Mouse (Mus musculus) olfactory bulb, adult 2 months (tissue): ENCODE measurements around the gene Olfr1410. TPM values are rescaled to one million over a fixed set of nuclear protein-coding genes. Genes with fewer than 3 reads are reported as not detected.

Experiments used
- H3K27ac ChIP-seq: fragments of 200-500 bp; 2 replicates; pipeline ENCODE4 v1.5.1; 2012; ENCODE audit warnings: low read depth, low read length; ENCODE audit not compliant: insufficient read depth
- H3K4me1 ChIP-seq: fragments of 200-500 bp; 2 replicates; pipeline ENCODE4 v1.6.1; 2012; ENCODE audit warnings: low read length; ENCODE audit not compliant: control insufficient read depth, insufficient read depth
- H3K4me3 ChIP-seq: fragments of 200-500 bp; 2 replicates; pipeline ENCODE4 v1.5.1; 2012; ENCODE audit warnings: mild to moderate bottlenecking, low read depth, low read length, moderate library complexity; ENCODE audit not compliant: insufficient read depth
- CTCF ChIP-seq: fragments of 200-500 bp; IDR thresholded peaks from 2 replicates; pipeline ENCODE4 v1.5.1; 2012; ENCODE audit warnings: low read depth, mild to moderate bottlenecking, low read length, moderate library complexity; ENCODE audit not compliant: insufficient read depth
- POLR2A ChIP-seq: fragments of 200-500 bp; IDR thresholded peaks from 2 replicates; pipeline ENCODE4 v1.6.1; 2012; ENCODE audit warnings: mild to moderate bottlenecking, low read depth, low read length, moderate library complexity; ENCODE audit not compliant: insufficient read depth
- WGBS: fragments of 180-500 bp; shearing (Covaris S2); methylation state at CpG from one replicate; pipeline ENCODE4 v1.1.7; 2018; 5-methylcytosine and 5-hydroxymethylcytosine counted together
- polyA plus RNA-seq: library from polyadenylated mRNA; stranded (reverse); fragments of >200 nt; gene quantifications from 2 replicates; pipeline ENCODE4 v1.2.4, GENCODE M21; 2012; ENCODE audit warnings: low replicate concordance; ENCODE audit not compliant: missing spikeins, insufficient read depth, insufficient read length

Olfr1410 gene
- polyA plus RNA-seq, 1 experiment: not detected

GRCm38 (mm10) chr1:92659392-92659791, 53.8 kb downstream of the Olfr1410 start:
- H3K4me3 ChIP-seq: no peak overlapping the region
- no peak overlapping the region for H3K27ac ChIP-seq
- TF ChIP-seq POLR2A (no peak), CTCF (no peak)
- H3K4me1 ChIP-seq: no peaks in the 10 kb centered on the region
- WGBS: 67% methylated on average over 5 of the region's 5 CpGs

Other genes with a start within 250 kb of the Olfr1410 start
- 207 TPM in 1 of 2 replicates, not detected in the other for gene Ndufa10, start 131.9 kb upstream of the Olfr1410 start, polyA plus RNA-seq
- gene Olfr1416, start 120.7 kb upstream of the Olfr1410 start, polyA plus RNA-seq: not detected in 2 replicates
- not detected in 2 replicates for gene Olfr1415, start 109.7 kb upstream of the Olfr1410 start, polyA plus RNA-seq
- not detected in 2 replicates for gene Olfr1414, start 87.1 kb upstream of the Olfr1410 start, polyA plus RNA-seq
- gene Olfr1413, start 34.5 kb upstream of the Olfr1410 start, polyA plus RNA-seq: not detected in 2 replicates
- gene Olfr1412, start 20.0 kb upstream of the Olfr1410 start, polyA plus RNA-seq: not detected in 2 replicates
- not detected in 2 replicates for gene Olfr1411, start 11.4 kb upstream of the Olfr1410 start, polyA plus RNA-seq
- not detected in 2 replicates for gene Olfr12, start 12.0 kb downstream of the Olfr1410 start, polyA plus RNA-seq
- not detected in 2 replicates for gene Cops9, start 36.2 kb downstream of the Olfr1410 start, polyA plus RNA-seq
- not detected in 2 replicates for gene Otos, start 43.1 kb downstream of the Olfr1410 start, polyA plus RNA-seq
- gene Gpc1, start 225.9 kb downstream of the Olfr1410 start, polyA plus RNA-seq: not detected in 2 replicates